Mouse (Mus musculus) midbrain, postnatal 0 days (tissue): ENCODE data around the gene Wbp2. TPM values are rescaled to one million over a fixed set of nuclear protein-coding genes. Genes with fewer than 3 reads are reported as not detected.

Source experiments
- ATAC-seq: fragments of 200-750 bp; cut with Nextera tagmentation; 2 replicates; pipeline ENCODE4 v1.8.0; 2017; ENCODE audit warnings: moderate number of reproducible peaks, mild to moderate bottlenecking, moderate TSS enrichment, moderate library complexity; ENCODE audit not compliant: low FRiP score
- DNase-seq: peaks from one replicate; pipeline ENCODE4 v3.0.0-alpha.2; 2015; ENCODE audit warnings: low spot score
- H3K27ac ChIP-seq: fragments of 300-500 bp; sonication (generic); 2 replicates; pipeline ENCODE4 v1.5.1; 2014; ENCODE audit warnings: low read depth, mild to moderate bottlenecking, low read length, mixed read lengths
- H3K27me3 ChIP-seq: fragments of 300-500 bp; sonication (generic); 2 replicates; pipeline ENCODE4 v1.6.1; 2014; ENCODE audit warnings: low read length, control low read depth, mixed read lengths; ENCODE audit not compliant: insufficient read depth
- H3K36me3 ChIP-seq: fragments of 300-500 bp; sonication (generic); 2 replicates; pipeline ENCODE4 v1.6.1; 2014; ENCODE audit warnings: low read length, control low read depth, mixed read lengths; ENCODE audit not compliant: insufficient read depth
- H3K4me1 ChIP-seq: fragments of 300-500 bp; sonication (generic); 2 replicates; pipeline ENCODE4 v1.6.1; 2014; ENCODE audit warnings: mild to moderate bottlenecking, control low read depth, antibody characterized with exemption, low read length, mixed read lengths; ENCODE audit not compliant: insufficient read depth
- H3K4me2 ChIP-seq: fragments of 300-500 bp; sonication (generic); 2 replicates; pipeline ENCODE4 v1.6.1; 2014; ENCODE audit warnings: low read depth, mild to moderate bottlenecking, low read length, mixed read lengths; ENCODE audit not compliant: poor library complexity, severe bottlenecking
- H3K4me3 ChIP-seq: fragments of 300-500 bp; sonication (generic); 2 replicates; pipeline ENCODE4 v1.5.1; 2014; ENCODE audit warnings: low read depth, mild to moderate bottlenecking, low read length, moderate library complexity
- H3K9ac ChIP-seq: fragments of 300-500 bp; sonication (generic); replicated peaks from 2 replicates; pipeline ENCODE4 v1.6.1; 2014; ENCODE audit warnings: mild to moderate bottlenecking, low read length, moderate library complexity, mixed read lengths; ENCODE audit not compliant: poor library complexity, severe bottlenecking
- H3K9me3 ChIP-seq: fragments of 300-500 bp; sonication (generic); 2 replicates; pipeline ENCODE4 v1.6.1; 2016; ENCODE audit warnings: low read length, control low read depth
- CTCF ChIP-seq: IDR thresholded peaks from 2 replicates; pipeline ENCODE4 v1.5.1; 2016; ENCODE audit warnings: antibody characterized with exemption, mild to moderate bottlenecking
- WGBS: fragments of 180-500 bp; shearing (Covaris S2); extraction: QIAGEN DNeasy Blood & Tissue Kit; methylation state at CpG from one replicate; pipeline ENCODE4 v1.1.7; 2014; 5-methylcytosine and 5-hydroxymethylcytosine counted together
- polyA plus RNA-seq: library from polyadenylated mRNA; unstranded; fragments of >200 nt; fragmentation: Nextera tagmentation; extraction: Ambion mirVana; gene quantifications from 2 replicates; pipeline ENCODE4 v1.2.1, GENCODE M21; 2015
- total RNA-seq: library from RNA; depleted of rRNA; stranded (reverse); fragments of >200 nt; gene quantifications from 2 replicates; pipeline ENCODE4 v1.2.3, GENCODE M21; 2014

The Wbp2 gene
- total and polyA plus RNA-seq, 2 experiments from 2014 or later: 150 to 254 TPM

GRCm38 (mm10) chr11:116040593-116040992, 46.2 kb downstream of the Wbp2 start:
- no peaks in the 10 kb centered on the region for H3K4me1 ChIP-seq
- peaks cover 7% of the 10 kb centered on the region; the same call in 1 of the 2 replicates for H3K36me3 ChIP-seq
- H3K4me2 ChIP-seq: no peak overlapping the region
- no peaks in the 10 kb centered on the region for H3K9me3 ChIP-seq
- TF ChIP-seq CTCF: no peak
- ATAC-seq: no peak
- H3K27ac ChIP-seq: no peak overlapping the region
- no peak for DNase-seq
- WGBS: 92% methylated on average over 6 of the region's 6 CpGs
- H3K27me3 ChIP-seq: no peaks in the 10 kb centered on the region
- no peak overlapping the region for H3K9ac ChIP-seq
- no peak overlapping the region for H3K4me3 ChIP-seq

GRCm38 (mm10) chr11:116037826-116038225, 49.0 kb downstream of the Wbp2 start:
- DNase-seq: no peak
- 83% methylated on average over 9 of the region's 9 CpGs for WGBS
- no peak for TF ChIP-seq CTCF

GRCm38 (mm10) chr11:116036671-116037070, 50.1 kb downstream of the Wbp2 start:
- WGBS: 93% methylated on average over 3 of the region's 3 CpGs
- ATAC-seq: no peak

More at GRCm38 (mm10) chr11:116037826-116038225, 49.0 kb downstream of the Wbp2 start:
- ATAC-seq: no peak
- Histone ChIP-seq H3K4me1 (no peaks in the 10 kb centered on the region), H3K36me3 (0 out of 2 replicates have a peak, but pooled peaks cover 3% of the 10 kb centered on the region), H3K4me3 (no peak overlapping the region), H3K9ac (no peak overlapping the region), H3K9me3 (no peaks in the 10 kb centered on the region), H3K27ac (no peak overlapping the region), H3K27me3 (no peaks in the 10 kb centered on the region), H3K4me2 (no peak overlapping the region)

GRCm38 (mm10) chr11:116034584-116034983, 52.2 kb downstream of the Wbp2 start:
- no peaks in the 10 kb centered on the region for H3K36me3 ChIP-seq
- WGBS: 90% methylated on average over 6 of the region's 6 CpGs

More at GRCm38 (mm10) chr11:116036671-116037070, 50.1 kb downstream of the Wbp2 start:
- no peak overlapping the region for H3K4me3 ChIP-seq
- H3K9me3 ChIP-seq: no peaks in the 10 kb centered on the region
- no peak for TF ChIP-seq CTCF
- no peak for DNase-seq
- H3K4me1 ChIP-seq: peaks cover 2% of the 10 kb centered on the region; the same call in 1 of the 2 replicates
- H3K4me2 ChIP-seq: no peak overlapping the region
- 0 out of 2 replicates have a peak, but pooled peaks cover 3% of the 10 kb centered on the region for H3K36me3 ChIP-seq
- H3K27ac ChIP-seq: no peak overlapping the region
- no peak overlapping the region for H3K9ac ChIP-seq
- no peaks in the 10 kb centered on the region for H3K27me3 ChIP-seq

GRCm38 (mm10) chr11:116030898-116031845, 55.6 kb downstream of the Wbp2 start:
- H3K9ac ChIP-seq: peak overlapping the region; percentile 81
- no peaks in the 10 kb centered on the region for H3K36me3 ChIP-seq
- H3K4me3 ChIP-seq: peak overlapping the region; percentile 44
- TF ChIP-seq CTCF: no peak
- peak; percentile 50; the same call in 1 of the 2 replicates for ATAC-seq
- no peak for DNase-seq
- peak overlapping the region; percentile 94 for H3K27ac ChIP-seq
- peaks cover 8% of the 10 kb centered on the region; the same call in 1 of the 2 replicates for H3K4me1 ChIP-seq
- peak overlapping the region; percentile 62 for H3K4me2 ChIP-seq
- no peaks in the 10 kb centered on the region for H3K9me3 ChIP-seq
- WGBS: 25% methylated on average over 14 of the region's 14 CpGs
- no peaks in the 10 kb centered on the region for H3K27me3 ChIP-seq

More at GRCm38 (mm10) chr11:116034584-116034983, 52.2 kb downstream of the Wbp2 start:
- no peaks in the 10 kb centered on the region for H3K27me3 ChIP-seq
- H3K9ac ChIP-seq: no peak overlapping the region
- ATAC-seq (no peak), DNase-seq (no peak)
- peaks cover 8% of the 10 kb centered on the region; the same call in 1 of the 2 replicates for H3K4me1 ChIP-seq
- H3K9me3 ChIP-seq: no peaks in the 10 kb centered on the region
- no peak overlapping the region for H3K27ac ChIP-seq
- no peak for TF ChIP-seq CTCF
- no peak overlapping the region for H3K4me2 ChIP-seq
- H3K4me3 ChIP-seq: no peak overlapping the region
